Mouse (Mus musculus) lung, embryonic 16.5 days (tissue): ENCODE results near the gene Hs2st1. TPM values are rescaled to one million over a fixed set of nuclear protein-coding genes. Genes with fewer than 3 reads are reported as not detected.
A peak's percentile ranks its signal among the peaks of the same experiment; 100 is the strongest.

Experiments used
- ATAC-seq: fragments of 200-750 bp; cut with Nextera tagmentation; 2 replicates; pipeline ENCODE4 v1.8.0; 2017; ENCODE audit warnings: low read depth, mild to moderate bottlenecking, moderate library complexity
- H3K27ac ChIP-seq: fragments of 300-500 bp; sonication (generic); 2 replicates; pipeline ENCODE4 v1.5.1; 2014; ENCODE audit warnings: mild to moderate bottlenecking, control low read depth, low read length
- H3K27me3 ChIP-seq: fragments of 300-500 bp; sonication (generic); 2 replicates; pipeline ENCODE4 v1.6.1; 2014; ENCODE audit warnings: low read depth, low read length, mixed read lengths; ENCODE audit not compliant: control insufficient read depth, insufficient read depth
- H3K36me3 ChIP-seq: fragments of 300-500 bp; sonication (generic); 2 replicates; pipeline ENCODE4 v1.6.1; 2014; ENCODE audit warnings: low read length; ENCODE audit not compliant: control insufficient read depth, insufficient read depth
- H3K4me1 ChIP-seq: fragments of 300-500 bp; sonication (generic); replicated peaks from 2 replicates; pipeline ENCODE4 v1.6.1; 2014; ENCODE audit warnings: low read length, mixed read lengths; ENCODE audit not compliant: control insufficient read depth, insufficient read depth
- H3K4me2 ChIP-seq: fragments of 300-500 bp; sonication (generic); 2 replicates; pipeline ENCODE4 v1.6.1; 2014; ENCODE audit warnings: low read depth, low read length, control low read depth
- H3K4me3 ChIP-seq: fragments of 300-500 bp; sonication (generic); 2 replicates; pipeline ENCODE4 v1.5.1; 2014; ENCODE audit warnings: mild to moderate bottlenecking, low read length, control low read depth
- H3K9ac ChIP-seq: fragments of 300-500 bp; sonication (generic); 2 replicates; pipeline ENCODE4 v1.6.1; 2014; ENCODE audit warnings: low read length, control low read depth
- H3K9me3 ChIP-seq: fragments of 300-500 bp; sonication (generic); 2 replicates; pipeline ENCODE4 v1.6.1; 2016; ENCODE audit warnings: low read length; ENCODE audit not compliant: control insufficient read depth
- WGBS: fragments of 180-500 bp; shearing (Covaris S2); extraction: QIAGEN DNeasy Blood & Tissue Kit; methylation state at CpG from one replicate; pipeline ENCODE4 v1.1.7; 2014; 5-methylcytosine and 5-hydroxymethylcytosine counted together
- polyA plus RNA-seq: library from polyadenylated mRNA; unstranded; fragments of >200 nt; fragmentation: Nextera tagmentation; extraction: Ambion mirVana; gene quantifications from 2 replicates; pipeline ENCODE4 v1.2.1, GENCODE M21; 2015

The Hs2st1 gene
- polyA plus RNA-seq, 1 experiment from 2014 or later: 10.9 TPM

- Histone ChIP-seq H3K4me2 (no peak overlapping the region), H3K9me3 (no peaks in the 10 kb centered on the region), H3K27ac (no peak overlapping the region), H3K36me3 (no peaks in the 10 kb centered on the region), H3K27me3 (no peaks in the 10 kb centered on the region), H3K4me3 (no peak overlapping the region), H3K4me1 (0 out of 2 replicates have a peak, but pooled peaks cover 3% of the 10 kb centered on the region), H3K9ac (no peak overlapping the region)
- ATAC-seq: no peak
- 90% methylated on average over 5 of the region's 5 CpGs for WGBS
These were observed 94.1 kb downstream of the Hs2st1 start for GRCm38 (mm10) chr3:144475891-144476290.

- no peaks in the 10 kb centered on the region for H3K9me3 ChIP-seq
- 0 out of 2 replicates have a peak, but pooled peaks cover 3% of the 10 kb centered on the region for H3K4me1 ChIP-seq
- no peaks in the 10 kb centered on the region for H3K27me3 ChIP-seq
- H3K9ac ChIP-seq: no peak overlapping the region
- H3K27ac ChIP-seq: no peak overlapping the region
- H3K4me3 ChIP-seq: no peak overlapping the region
- no peaks in the 10 kb centered on the region for H3K36me3 ChIP-seq
- 52% methylated on average over 5 of the region's 5 CpGs for WGBS
- ATAC-seq: no peak
- no peak overlapping the region for H3K4me2 ChIP-seq
These were observed 95.3 kb downstream of the Hs2st1 start for GRCm38 (mm10) chr3:144474726-144475125.

GRCm38 (mm10) chr3:144471954-144472353 lies 98.0 kb downstream of the Hs2st1 start:
- H3K4me2 ChIP-seq: no peak overlapping the region
- 85% methylated on average over 3 of the region's 3 CpGs for WGBS
- no peaks in the 10 kb centered on the region for H3K9me3 ChIP-seq
- H3K4me3 ChIP-seq: no peak overlapping the region
- no peak overlapping the region for H3K9ac ChIP-seq
- H3K36me3 ChIP-seq: no peaks in the 10 kb centered on the region
- no peak for ATAC-seq
- 0 out of 2 replicates have a peak, but pooled peaks cover 3% of the 10 kb centered on the region for H3K4me1 ChIP-seq
- no peaks in the 10 kb centered on the region for H3K27me3 ChIP-seq
- H3K27ac ChIP-seq: no peak overlapping the region

- 67% methylated on average over 14 of the region's 14 CpGs for WGBS
- H3K4me2 ChIP-seq: no peak overlapping the region
- no peak overlapping the region for H3K27ac ChIP-seq
- no peaks in the 10 kb centered on the region for H3K9me3 ChIP-seq
- H3K4me1 ChIP-seq: 0 out of 2 replicates have a peak, but pooled peaks cover 3% of the 10 kb centered on the region
- no peak overlapping the region for H3K9ac ChIP-seq
- no peaks in the 10 kb centered on the region for H3K27me3 ChIP-seq
- H3K36me3 ChIP-seq: no peaks in the 10 kb centered on the region
- no peak for ATAC-seq
- H3K4me3 ChIP-seq: no peak overlapping the region
These were observed 99.1 kb downstream of the Hs2st1 start for GRCm38 (mm10) chr3:144470901-144471300.

GRCm38 (mm10) chr3:144467521-144467920 lies 102.5 kb downstream of the Hs2st1 start:
- WGBS: 70% methylated on average over 10 of the region's 10 CpGs
- Histone ChIP-seq H3K4me3 (no peak overlapping the region), H3K4me2 (no peak overlapping the region), H3K27me3 (no peaks in the 10 kb centered on the region), H3K9me3 (no peaks in the 10 kb centered on the region), H3K4me1 (0 out of 2 replicates have a peak, but pooled peaks cover 3% of the 10 kb centered on the region), H3K27ac (no peak overlapping the region), H3K9ac (no peak overlapping the region), H3K36me3 (peaks cover 8% of the 10 kb centered on the region; the same call in 1 of the 2 replicates)
- ATAC-seq: no peak

- Histone ChIP-seq H3K9me3 (no peaks in the 10 kb centered on the region), H3K4me1 (no peaks in the 10 kb centered on the region), H3K4me3 (no peak overlapping the region), H3K27me3 (no peaks in the 10 kb centered on the region), H3K36me3 (peaks cover 8% of the 10 kb centered on the region; the same call in 1 of the 2 replicates), H3K4me2 (no peak overlapping the region), H3K9ac (no peak overlapping the region), H3K27ac (no peak overlapping the region)
- ATAC-seq: no peak
- 90% methylated on average over 8 of the region's 8 CpGs for WGBS
These were observed 103.8 kb downstream of the Hs2st1 start for GRCm38 (mm10) chr3:144466108-144466678.

- Histone ChIP-seq H3K27ac (no peak overlapping the region), H3K4me2 (no peak overlapping the region), H3K9ac (no peak overlapping the region), H3K36me3 (peaks cover 8% of the 10 kb centered on the region; the same call in 1 of the 2 replicates), H3K4me1 (0 out of 2 replicates have a peak, but pooled peaks cover 9% of the 10 kb centered on the region), H3K27me3 (no peaks in the 10 kb centered on the region), H3K4me3 (no peak overlapping the region), H3K9me3 (no peaks in the 10 kb centered on the region)
- no peak for ATAC-seq
- 55% methylated on average over 10 of the region's 10 CpGs for WGBS
These were observed 107.3 kb downstream of the Hs2st1 start for GRCm38 (mm10) chr3:144462679-144463078.

GRCm38 (mm10) chr3:144460183-144460788 lies 109.7 kb downstream of the Hs2st1 start:
- H3K36me3 ChIP-seq: peaks cover 8% of the 10 kb centered on the region; the same call in 1 of the 2 replicates
- WGBS: 31% methylated on average over 5 of the region's 5 CpGs
- no peaks in the 10 kb centered on the region for H3K27me3 ChIP-seq
- no peaks in the 10 kb centered on the region for H3K9me3 ChIP-seq
- 0 out of 2 replicates have a peak, but pooled peaks cover 9% of the 10 kb centered on the region for H3K4me1 ChIP-seq
- H3K27ac ChIP-seq: no peak overlapping the region
- no peak overlapping the region for H3K4me2 ChIP-seq
- no peak overlapping the region for H3K9ac ChIP-seq
- H3K4me3 ChIP-seq: no peak overlapping the region
- ATAC-seq: peak; percentile 37; the same call in 1 of the 2 replicates

GRCm38 (mm10) chr3:144459285-144459697 lies 110.7 kb downstream of the Hs2st1 start:
- H3K4me1 ChIP-seq: 0 out of 2 replicates have a peak, but pooled peaks cover 9% of the 10 kb centered on the region
- no peak overlapping the region for H3K4me3 ChIP-seq
- H3K27me3 ChIP-seq: no peaks in the 10 kb centered on the region
- peak overlapping the region; percentile 24 for H3K4me2 ChIP-seq
- H3K36me3 ChIP-seq: peaks cover 8% of the 10 kb centered on the region; the same call in 1 of the 2 replicates
- 14% methylated on average over 8 of the region's 8 CpGs for WGBS
- no peak overlapping the region for H3K9ac ChIP-seq
- H3K27ac ChIP-seq: no peak overlapping the region
- no peaks in the 10 kb centered on the region for H3K9me3 ChIP-seq
- peak; percentile 62 for ATAC-seq
